Mouse (Mus musculus) liver, postnatal 0 days (tissue): ENCODE results near the gene Mark3. TPM values are rescaled to one million over a fixed set of nuclear protein-coding genes. Genes with fewer than 3 reads are reported as not detected.

Experiments used
- ATAC-seq: fragments of 200-750 bp; cut with Nextera tagmentation; 2 replicates; pipeline ENCODE4 v1.8.0; 2017; ENCODE audit warnings: mild to moderate bottlenecking, moderate library complexity
- DNase-seq: peaks from one replicate; pipeline ENCODE4 v3.0.0-alpha.2; 2016
- H3K27ac ChIP-seq: fragments of 300-500 bp; sonication (generic); 2 replicates; pipeline ENCODE4 v1.5.1; 2014; ENCODE audit warnings: antibody characterized with exemption, moderate library complexity, mild to moderate bottlenecking, low read depth
- H3K27me3 ChIP-seq: fragments of 300-500 bp; sonication (generic); 2 replicates; pipeline ENCODE4 v1.6.1; 2014; ENCODE audit warnings: low read length, control low read depth, mixed read lengths; ENCODE audit not compliant: insufficient read depth
- H3K36me3 ChIP-seq: fragments of 300-500 bp; sonication (generic); replicated peaks from 2 replicates; pipeline ENCODE4 v1.6.1; 2014; ENCODE audit warnings: mild to moderate bottlenecking, control low read depth, low read length, moderate library complexity, mixed read lengths; ENCODE audit not compliant: insufficient read depth
- H3K4me1 ChIP-seq: fragments of 300-500 bp; sonication (generic); 2 replicates; pipeline ENCODE4 v1.6.1; 2014; ENCODE audit warnings: antibody characterized with exemption, mild to moderate bottlenecking, control low read depth; ENCODE audit not compliant: insufficient read depth
- H3K4me2 ChIP-seq: fragments of 300-500 bp; sonication (generic); 2 replicates; pipeline ENCODE4 v1.6.1; 2014; ENCODE audit warnings: low read depth, mild to moderate bottlenecking, low read length, moderate library complexity, mixed read lengths
- H3K4me3 ChIP-seq: fragments of 300-500 bp; sonication (generic); 2 replicates; pipeline ENCODE4 v1.5.1; 2014; ENCODE audit warnings: low read depth, low read length
- H3K9ac ChIP-seq: fragments of 300-500 bp; sonication (generic); replicated peaks from 2 replicates; pipeline ENCODE4 v1.6.1; 2014; ENCODE audit warnings: mild to moderate bottlenecking, moderate library complexity
- H3K9me3 ChIP-seq: fragments of 300-500 bp; sonication (generic); 2 replicates; pipeline ENCODE4 v1.6.1; 2016; ENCODE audit warnings: mild to moderate bottlenecking, control low read depth, low read length, mixed read lengths
- CTCF ChIP-seq: sonication (generic); IDR thresholded peaks from 2 replicates; pipeline ENCODE4 v1.5.1; 2016; ENCODE audit warnings: antibody characterized with exemption, low read depth
- EP300 ChIP-seq: IDR thresholded peaks from 2 replicates; pipeline ENCODE4 v1.6.1; 2016; ENCODE audit warnings: antibody characterized with exemption, low read depth, mild to moderate bottlenecking
- WGBS: fragments of 180-500 bp; shearing (Covaris S2); extraction: QIAGEN DNeasy Blood & Tissue Kit; methylation state at CpG from one replicate; pipeline ENCODE4 v1.1.7; 2014; ENCODE audit not compliant: insufficient replicate concordance; 5-methylcytosine and 5-hydroxymethylcytosine counted together
- polyA plus RNA-seq: library from polyadenylated mRNA; unstranded; fragments of >200 nt; fragmentation: Nextera tagmentation; extraction: Ambion mirVana; gene quantifications from 2 replicates; pipeline ENCODE4 v1.2.1, GENCODE M21; 2015

Gene Mark3
- 9.5 and 11.0 TPM in 2 replicates for polyA plus RNA-seq

DNA sequence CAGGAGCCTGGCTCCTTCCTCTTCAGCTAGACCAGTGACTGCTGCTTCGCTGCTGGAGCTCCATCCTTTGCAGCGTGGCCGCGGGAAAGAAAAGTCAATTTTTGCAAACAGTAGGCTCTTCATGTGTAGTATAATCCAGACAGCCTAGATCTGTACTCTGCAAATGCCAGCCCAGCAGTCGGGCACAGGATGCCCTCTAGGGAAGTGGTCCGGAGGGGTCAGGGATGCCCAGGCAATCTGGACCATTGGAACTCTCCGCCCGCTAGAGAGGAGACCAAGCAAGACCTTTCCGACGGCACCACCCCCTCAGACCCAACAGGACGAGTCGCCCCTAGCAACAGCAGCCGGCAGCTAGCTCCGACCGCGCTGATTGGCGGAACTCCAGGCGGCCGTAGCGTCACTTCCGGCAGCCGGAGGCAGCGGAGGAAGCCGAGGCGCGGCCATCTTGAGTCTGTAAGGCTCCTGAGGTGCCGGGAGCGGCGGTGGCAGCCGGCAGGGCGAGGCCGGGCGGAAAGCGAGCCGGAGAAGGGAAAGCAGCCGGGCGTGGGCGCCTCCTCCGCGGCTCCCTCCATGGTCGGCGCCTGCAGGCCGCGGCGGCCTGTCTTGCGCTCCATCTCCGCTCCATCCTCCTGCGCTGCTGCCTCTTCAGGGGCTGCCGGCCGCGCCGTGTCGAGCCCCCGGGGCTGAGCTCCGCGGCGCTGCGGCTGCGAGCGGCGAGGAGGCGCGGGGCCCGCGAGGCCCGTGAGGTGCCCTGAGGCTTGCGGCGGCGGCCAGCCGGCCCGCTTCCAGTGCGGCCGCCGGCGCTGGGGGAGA lies at the start of gene Mark3:
Gene Mark3 (plus strand): TSS at position 450 of the 813 bp plus-strand sequence.
- Histone ChIP-seq H3K9ac (peak within 1 kb of the TSS; percentile 94), H3K36me3 (no peaks in the 10 kb centered on the region), H3K4me2 (peak within 1 kb of the TSS; percentile 93), H3K9me3 (no peaks in the 10 kb centered on the region), H3K4me3 (peak within 1 kb of the TSS; percentile 83), H3K27me3 (no peaks in the 10 kb centered on the region), H3K4me1 (peaks cover 20% of the 10 kb centered on the region), H3K27ac (peak within 1 kb of the TSS; percentile 92)
- DNase-seq: peak; percentile 97
- peak; percentile 97 for ATAC-seq
- no peak for TF ChIP-seq EP300
- no peak for TF ChIP-seq CTCF
- WGBS: under 1% methylated on average over 56 of the region's 75 CpGs

DNA sequence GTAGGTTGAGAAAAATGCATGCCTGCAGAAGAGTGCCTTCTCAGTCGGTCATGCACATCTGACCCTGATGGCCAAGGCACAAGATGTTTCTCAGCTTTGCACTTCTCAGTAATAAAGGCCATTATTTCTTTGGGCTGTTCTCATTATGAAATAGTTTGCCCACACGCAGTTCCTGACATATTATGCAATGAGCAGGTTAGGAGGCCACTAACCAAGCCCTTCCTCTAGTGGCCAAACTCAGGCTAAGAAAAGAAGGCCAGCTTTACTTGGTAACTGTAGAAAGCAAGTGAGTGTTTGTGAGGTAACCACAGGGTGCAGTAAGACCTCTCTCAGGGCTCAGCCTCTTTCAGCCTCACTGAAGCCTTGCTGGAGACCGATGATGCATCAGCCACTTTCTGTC lies 49.4 kb upstream of the Mark3 start:
- TF ChIP-seq EP300 (no peak), CTCF (peak; percentile 26; the same call in 1 of the 2 replicates)
- no peak for DNase-seq
- peaks cover 2% of the 10 kb centered on the region; the same call in 1 of the 2 replicates for H3K4me1 ChIP-seq
- H3K9me3 ChIP-seq: peaks cover 2% of the 10 kb centered on the region; the same call in 1 of the 2 replicates
- ATAC-seq: peak; percentile 69
- no peak overlapping the region for H3K4me2 ChIP-seq
- 48% methylated on average over 3 of the region's 3 CpGs for WGBS
- H3K27ac ChIP-seq: peak overlapping the region; percentile 72
- H3K36me3 ChIP-seq: no peaks in the 10 kb centered on the region
- no peak overlapping the region for H3K4me3 ChIP-seq
- H3K9ac ChIP-seq: no peak overlapping the region
- no peaks in the 10 kb centered on the region for H3K27me3 ChIP-seq

DNA sequence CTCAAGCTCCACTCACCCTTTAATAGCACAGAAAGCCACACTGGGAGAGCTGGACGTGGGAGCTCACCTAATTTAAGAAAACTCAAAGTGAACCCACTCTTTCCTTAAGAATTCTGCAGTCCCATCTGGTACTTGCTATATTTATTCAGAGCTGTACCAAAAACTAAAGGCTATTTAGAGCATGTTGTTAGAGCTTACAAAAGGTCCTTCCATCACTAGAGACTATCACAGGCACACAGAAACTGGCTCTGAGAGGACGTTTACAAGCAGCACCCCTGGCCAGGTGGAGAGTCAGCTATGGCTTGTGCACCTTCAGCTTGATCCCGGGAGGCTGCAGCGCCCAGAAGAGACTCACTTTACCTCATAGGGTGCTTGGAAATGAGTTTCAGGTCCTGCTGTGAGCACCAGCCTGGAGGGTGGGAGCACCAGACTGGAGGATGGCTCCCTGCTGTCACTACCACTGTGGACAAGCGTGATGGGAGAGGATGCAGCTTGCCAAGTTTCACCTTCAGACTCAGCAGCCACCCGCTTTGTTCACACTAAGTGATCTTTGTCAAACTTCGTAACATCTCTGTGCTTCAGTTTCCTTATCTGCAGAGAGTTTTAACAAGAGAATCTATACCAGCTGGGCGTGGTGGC lies 46.6 kb upstream of the Mark3 start:
- Histone ChIP-seq H3K4me3 (no peak overlapping the region), H3K36me3 (no peaks in the 10 kb centered on the region), H3K9ac (no peak overlapping the region), H3K27ac (no peak overlapping the region), H3K27me3 (no peaks in the 10 kb centered on the region), H3K4me1 (no peaks in the 10 kb centered on the region; the same call in 1 of the 2 replicates), H3K9me3 (no peaks in the 10 kb centered on the region), H3K4me2 (no peak overlapping the region)
- WGBS: 55% methylated on average over 8 of the region's 8 CpGs
- DNase-seq: no peak
- TF ChIP-seq EP300 (no peak), CTCF (no peak)
- ATAC-seq: no peak

DNA sequence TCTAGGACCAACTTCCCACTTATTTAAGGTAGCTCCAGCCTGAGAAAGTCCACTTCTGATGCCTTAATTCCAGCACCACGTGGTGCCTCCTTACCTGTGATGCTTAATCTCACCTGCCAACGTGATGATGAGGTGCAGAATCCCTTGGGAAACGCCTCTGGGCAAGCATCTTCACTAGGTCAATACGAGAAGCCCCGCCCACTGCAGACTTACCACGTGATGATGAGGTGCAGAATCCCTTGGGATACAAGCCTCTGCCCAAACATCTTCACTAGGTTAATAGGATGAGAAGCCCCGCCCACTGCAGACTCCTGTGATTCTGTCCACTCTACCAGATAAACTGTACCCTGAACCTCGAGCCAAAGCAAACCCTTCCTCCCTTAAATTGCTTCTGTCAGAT lies 45.1 kb upstream of the Mark3 start:
- 20% methylated on average over 8 of the region's 8 CpGs for WGBS
- Histone ChIP-seq H3K27me3 (no peaks in the 10 kb centered on the region), H3K27ac (no peak overlapping the region), H3K4me2 (no peak overlapping the region), H3K9ac (no peak overlapping the region), H3K4me3 (no peak overlapping the region), H3K4me1 (peaks cover under 1% of the 10 kb centered on the region; the same call in 1 of the 2 replicates), H3K36me3 (no peaks in the 10 kb centered on the region), H3K9me3 (no peaks in the 10 kb centered on the region)
- ATAC-seq (no peak), DNase-seq (no peak)
- TF ChIP-seq EP300: no peak
- no peak for TF ChIP-seq CTCF

DNA sequence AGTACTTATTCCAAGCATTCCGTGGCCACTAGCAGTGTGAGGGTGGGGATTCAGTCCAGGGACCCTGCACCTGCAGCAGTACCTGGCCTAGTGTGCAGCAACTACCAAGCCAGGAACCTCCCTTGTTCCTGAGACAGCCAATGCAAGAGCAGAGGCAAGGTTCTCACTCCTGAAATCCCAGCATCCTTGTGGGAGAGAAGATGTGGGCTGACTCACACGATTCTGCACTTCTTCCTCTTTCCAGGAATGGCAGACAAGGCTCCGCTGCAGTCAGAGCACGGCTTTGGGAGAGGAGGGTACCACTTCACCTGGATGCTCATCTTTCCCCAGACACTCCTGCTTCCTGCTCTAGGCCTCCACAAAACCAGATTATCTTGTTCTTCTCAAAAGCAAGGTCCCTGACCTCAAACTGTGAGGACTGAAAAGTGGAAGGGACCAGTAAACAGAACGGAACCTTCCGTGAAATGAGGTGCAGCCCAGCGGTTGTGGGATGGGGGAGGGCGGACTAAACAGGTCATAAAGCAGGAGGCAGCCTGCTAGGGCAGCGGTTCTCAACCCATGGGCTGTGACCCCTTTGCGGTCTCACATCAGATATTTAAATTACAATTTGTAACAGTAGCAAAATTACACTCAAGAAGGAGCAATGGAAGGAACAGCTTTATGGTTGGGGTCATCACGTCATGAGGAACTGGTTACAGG lies 41.1 kb upstream of the Mark3 start:
- WGBS: 69% methylated on average over 11 of the region's 11 CpGs
- Histone ChIP-seq H3K27ac (no peak overlapping the region), H3K4me2 (no peak overlapping the region), H3K27me3 (no peaks in the 10 kb centered on the region), H3K9ac (no peak overlapping the region), H3K36me3 (no peaks in the 10 kb centered on the region), H3K9me3 (no peaks in the 10 kb centered on the region), H3K4me1 (peaks cover 28% of the 10 kb centered on the region), H3K4me3 (no peak overlapping the region)
- DNase-seq: no peak
- TF ChIP-seq CTCF (no peak), EP300 (no peak)
- ATAC-seq: no peak

DNA sequence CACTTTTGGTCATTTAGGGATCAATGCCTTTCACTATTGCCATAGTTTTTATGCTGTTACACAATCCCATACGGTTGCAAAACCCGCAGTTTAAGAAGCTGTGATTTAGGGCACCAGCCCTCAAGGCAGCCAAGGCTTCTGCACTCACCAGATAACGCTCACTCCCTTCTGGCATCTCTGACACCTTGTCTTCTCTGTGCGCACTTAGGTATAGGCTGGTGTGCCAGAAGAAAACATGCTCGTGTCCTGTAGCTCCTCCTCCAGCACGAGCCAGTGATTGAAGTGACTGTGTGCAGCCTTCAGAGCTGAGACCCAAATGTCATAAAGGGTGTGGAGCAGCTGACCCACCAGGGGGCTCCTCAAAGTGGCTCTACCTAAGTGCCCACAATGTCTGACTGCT lies 39.0 kb upstream of the Mark3 start:
- 16% methylated on average over 6 of the region's 6 CpGs for WGBS
- Histone ChIP-seq H3K36me3 (peaks cover 14% of the 10 kb centered on the region), H3K27me3 (no peaks in the 10 kb centered on the region), H3K27ac (peak overlapping the region; percentile 100), H3K4me3 (no peak overlapping the region), H3K9me3 (no peaks in the 10 kb centered on the region), H3K4me2 (peak overlapping the region; percentile 49), H3K4me1 (peaks cover 38% of the 10 kb centered on the region), H3K9ac (0 out of 2 replicates have a peak overlapping the region, but pooled peaks have one; percentile 99)
- ATAC-seq (peak; percentile 22), DNase-seq (peak; percentile 62)
- peak; percentile 96 for TF ChIP-seq EP300
- TF ChIP-seq CTCF: peak; percentile 31
